Mouse (Mus musculus) liver, embryonic 14.5 days (tissue): ENCODE measurements around the gene Slc6a11. TPM values are rescaled to one million over a fixed set of nuclear protein-coding genes. Genes with fewer than 3 reads are reported as not detected.

Experiments used
- ATAC-seq: fragments of 200-750 bp; cut with Nextera tagmentation; 2 replicates; pipeline ENCODE4 v1.8.0; 2017; ENCODE audit warnings: moderate number of reproducible peaks, mild to moderate bottlenecking, moderate library complexity; ENCODE audit not compliant: insufficient read depth
- DNase-seq, 3 experiments: peaks; one replicate each; pipeline ENCODE4 v3.0.0-alpha.2; 2012 to 2013; ENCODE audit warnings: low read depth in 3 of 3, low spot score in 3 of 3
- H3K27ac ChIP-seq: fragments of 300-500 bp; sonication (generic); 2 replicates; pipeline ENCODE4 v1.5.1; 2014; ENCODE audit warnings: moderate library complexity, mild to moderate bottlenecking, control low read depth, inconsistent platforms
- H3K27me3 ChIP-seq: fragments of 300-500 bp; sonication (generic); 2 replicates; pipeline ENCODE4 v1.6.1; 2014; ENCODE audit warnings: mild to moderate bottlenecking, low read length, moderate library complexity; ENCODE audit not compliant: control insufficient read depth, insufficient read depth
- H3K36me3 ChIP-seq: fragments of 300-500 bp; sonication (generic); replicated peaks from 2 replicates; pipeline ENCODE4 v1.6.1; 2014; ENCODE audit warnings: low read depth; ENCODE audit not compliant: control insufficient read depth, insufficient read depth
- H3K4me1 ChIP-seq, 2 experiments: fragments of 200-500 bp in 1 of 2; fragments of 300-500 bp in 1 of 2; sonication (generic) in 1 of 2; replicated peaks; 2 replicates each; pipeline ENCODE4 v1.6.1; 2012 to 2014; ENCODE audit warnings: antibody characterized with exemption in 1 of 2, inconsistent platforms in 1 of 2, low read length in 1 of 2; ENCODE audit not compliant: control insufficient read depth in 2 of 2, insufficient read depth in 2 of 2
- H3K4me2 ChIP-seq: fragments of 300-500 bp; sonication (generic); 2 replicates; pipeline ENCODE4 v1.6.1; 2014; ENCODE audit warnings: low read depth, mild to moderate bottlenecking, control low read depth, moderate library complexity
- H3K4me3 ChIP-seq, 2 experiments: fragments of 200-500 bp in 1 of 2; fragments of 300-500 bp in 1 of 2; sonication (generic) in 1 of 2; 2 replicates each; pipeline ENCODE4 v1.5.1; 2012 to 2014; ENCODE audit warnings: low read depth in 2 of 2, low read length in 2 of 2, mild to moderate bottlenecking in 2 of 2, control low read depth in 1 of 2, inconsistent platforms in 1 of 2, moderate library complexity in 1 of 2; ENCODE audit not compliant: insufficient read depth in 1 of 2
- H3K9ac ChIP-seq: fragments of 300-500 bp; sonication (generic); replicated peaks from 2 replicates; pipeline ENCODE4 v1.6.1; 2014; ENCODE audit warnings: mild to moderate bottlenecking, control low read depth, moderate library complexity
- H3K9me3 ChIP-seq: fragments of 300-500 bp; sonication (generic); 2 replicates; pipeline ENCODE4 v1.6.1; 2016; ENCODE audit warnings: low read length, mixed read lengths; ENCODE audit not compliant: control insufficient read depth
- CTCF ChIP-seq: IDR thresholded peaks from 2 replicates; pipeline ENCODE4 v1.5.1; 2016; ENCODE audit warnings: antibody characterized with exemption, low read depth, control low read depth
- EP300 ChIP-seq: IDR thresholded peaks from 2 replicates; pipeline ENCODE4 v1.6.1; 2016; ENCODE audit warnings: antibody characterized with exemption, low read depth
- WGBS: fragments of 180-500 bp; shearing (Covaris S2); extraction: QIAGEN DNeasy Blood & Tissue Kit; methylation state at CpG from one replicate; pipeline ENCODE4 v1.1.7; 2014; ENCODE audit not compliant: insufficient replicate concordance; 5-methylcytosine and 5-hydroxymethylcytosine counted together
- polyA plus RNA-seq, 2 experiments: library from polyadenylated mRNA; depleted of rRNA in 1 of 2; stranded (reverse) in 1 of 2; unstranded in 1 of 2; fragments of >200 nt; fragmentation: Nextera tagmentation in 1 of 2; extraction: Ambion mirVana in 1 of 2; gene quantifications; 2 replicates each; pipeline versions ENCODE4 v1.2.1 to v1.2.3; 2012 to 2014

The Slc6a11 gene
- polyA plus RNA-seq, 2 experiments = 0.01 TPM; not detected in 1

DNA sequence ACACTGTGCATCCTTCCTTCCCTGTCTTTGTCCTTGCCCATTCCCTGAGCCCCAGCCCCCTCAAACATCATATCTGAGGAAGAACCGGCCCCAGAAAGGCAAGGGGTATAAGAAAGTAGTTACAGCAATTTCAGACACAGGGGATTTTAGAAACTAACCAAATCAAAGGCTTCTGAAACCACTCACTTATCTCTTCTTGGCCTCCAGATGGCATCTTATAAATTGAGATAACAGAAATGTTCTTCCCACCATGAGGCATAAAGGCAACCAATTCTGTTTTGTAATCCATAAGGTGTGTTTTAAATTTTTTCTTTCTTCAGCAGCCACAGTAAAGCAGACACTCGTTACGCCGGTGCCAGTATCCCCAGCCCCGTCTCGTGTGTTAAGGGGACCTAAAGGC, 34.5 kb upstream of the Slc6a11 start:
- Histone ChIP-seq H3K27ac (no peak overlapping the region), H3K9me3 (no peaks in the 10 kb centered on the region), H3K27me3 (no peaks in the 10 kb centered on the region), H3K36me3 (no peaks in the 10 kb centered on the region), H3K4me1 (no peaks in the 10 kb centered on the region), H3K4me3 (no peak overlapping the region), H3K4me2 (no peak overlapping the region), H3K9ac (no peak overlapping the region)
- DNase-seq (no peak), ATAC-seq (no peak)
- TF ChIP-seq CTCF (no peak), EP300 (no peak)
- 60% methylated on average over 6 of the region's 6 CpGs for WGBS

DNA sequence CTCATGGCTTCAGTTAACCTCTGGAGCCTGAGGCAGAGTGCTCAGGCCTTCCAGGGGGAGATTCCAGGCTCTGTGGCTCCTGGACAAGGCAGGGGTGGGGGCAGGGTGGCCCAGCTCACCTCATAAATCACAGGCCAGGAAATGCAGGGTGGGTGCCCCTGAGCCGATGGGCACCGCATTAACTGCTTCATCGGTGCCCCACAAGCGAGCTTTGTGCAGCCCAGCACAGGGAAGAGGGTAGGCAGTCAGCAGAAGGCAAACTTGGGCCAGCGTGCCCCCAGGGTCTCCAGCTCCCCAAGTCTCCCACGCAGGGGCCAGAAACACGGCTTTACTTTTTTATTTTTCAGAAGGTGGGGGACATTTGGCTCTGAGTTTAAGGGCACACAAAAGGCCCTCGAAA, 29.1 kb upstream of the Slc6a11 start:
- Histone ChIP-seq H3K9me3 (no peaks in the 10 kb centered on the region), H3K27me3 (no peaks in the 10 kb centered on the region), H3K4me2 (no peak overlapping the region), H3K36me3 (no peaks in the 10 kb centered on the region), H3K9ac (no peak overlapping the region), H3K27ac (no peak overlapping the region), H3K4me1 (no peaks in the 10 kb centered on the region), H3K4me3 (no peak overlapping the region)
- TF ChIP-seq CTCF = no peak
- WGBS = 62% methylated on average over 8 of the region's 8 CpGs
- ATAC-seq (no peak), DNase-seq (no peak)

DNA sequence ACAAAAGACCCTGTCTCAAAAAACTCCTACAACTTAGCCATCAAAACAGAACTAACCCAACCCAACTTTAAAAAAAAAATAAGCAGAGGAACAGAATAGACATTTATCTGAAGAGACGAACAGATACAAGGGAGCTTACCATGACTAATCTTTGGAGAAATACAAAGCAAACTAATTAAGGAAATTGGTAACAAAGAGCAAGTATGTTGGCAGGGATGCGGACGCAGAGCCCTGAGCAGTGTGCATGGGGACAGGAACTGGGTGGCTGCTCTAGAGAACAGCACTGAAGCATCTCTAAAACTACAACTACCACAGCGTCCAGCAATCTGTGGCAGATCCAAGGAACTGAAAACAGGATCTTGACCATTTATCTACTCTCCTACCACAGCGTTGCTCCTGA, 11.5 kb upstream of the Slc6a11 start:
- ATAC-seq = no peak
- WGBS = 63% methylated on average over 5 of the region's 5 CpGs
- Histone ChIP-seq H3K4me1 (no peaks in the 10 kb centered on the region), H3K27ac (no peak overlapping the region), H3K4me3 (no peak overlapping the region), H3K27me3 (no peaks in the 10 kb centered on the region), H3K4me2 (no peak overlapping the region), H3K36me3 (no peaks in the 10 kb centered on the region), H3K9ac (no peak overlapping the region), H3K9me3 (no peaks in the 10 kb centered on the region)
- TF ChIP-seq CTCF (no peak), EP300 (no peak)
- DNase-seq = no peak

- Histone ChIP-seq H3K9ac (no peak overlapping the region), H3K36me3 (no peaks in the 10 kb centered on the region), H3K27ac (no peak overlapping the region), H3K4me2 (no peak overlapping the region), H3K4me1 (no peaks in the 10 kb centered on the region), H3K27me3 (peaks cover 2% of the 10 kb centered on the region), H3K4me3 (no peak overlapping the region), H3K9me3 (no peaks in the 10 kb centered on the region)
- TF ChIP-seq CTCF (no peak), EP300 (no peak)
- WGBS = 51% methylated on average over 5 of the region's 5 CpGs
- ATAC-seq (no peak), DNase-seq (no peak)
These were observed 5.5 kb upstream of the Slc6a11 start for GRCm38 (mm10) chr6:114125530-114125929.

- DNase-seq = no peak
- no peaks in the 10 kb centered on the region for H3K4me1 ChIP-seq
- WGBS = 58% methylated on average over 3 of the region's 3 CpGs
- ATAC-seq = no peak
- TF ChIP-seq CTCF (no peak), EP300 (no peak)
- peaks cover 21% of the 10 kb centered on the region for H3K27me3 ChIP-seq
- H3K4me2 ChIP-seq = no peak overlapping the region
- H3K36me3 ChIP-seq = no peaks in the 10 kb centered on the region
- no peak overlapping the region for H3K27ac ChIP-seq
- H3K4me3 ChIP-seq = no peak overlapping the region
- H3K9ac ChIP-seq = no peak overlapping the region
- no peaks in the 10 kb centered on the region for H3K9me3 ChIP-seq
These were observed 1.4 kb downstream of the Slc6a11 start for GRCm38 (mm10) chr6:114132472-114132871.

GRCm38 (mm10) chr6:114132916-114133315, 1.9 kb downstream of the Slc6a11 start:
- H3K9me3 ChIP-seq = no peaks in the 10 kb centered on the region
- TF ChIP-seq CTCF (no peak), EP300 (no peak)
- H3K4me1 ChIP-seq = no peaks in the 10 kb centered on the region
- H3K4me3 ChIP-seq = no peak overlapping the region
- WGBS = 62% methylated on average over 8 of the region's 8 CpGs
- H3K9ac ChIP-seq = no peak overlapping the region
- ATAC-seq (no peak), DNase-seq (no peak)
- no peak overlapping the region for H3K27ac ChIP-seq
- H3K4me2 ChIP-seq = no peak overlapping the region
- no peaks in the 10 kb centered on the region for H3K36me3 ChIP-seq
- H3K27me3 ChIP-seq = peaks cover 21% of the 10 kb centered on the region
